Mouse (Mus musculus) fat pad, adult 2 months (tissue): Measurements from ENCODE around the gene Mr1.

Source experiments
- DNase-seq: peaks from one replicate; pipeline ENCODE4 v3.0.0-alpha.2; 2011; ENCODE audit warnings: low read depth, low spot score; ENCODE audit errors: extremely low read depth

Mr1 gene

DNA sequence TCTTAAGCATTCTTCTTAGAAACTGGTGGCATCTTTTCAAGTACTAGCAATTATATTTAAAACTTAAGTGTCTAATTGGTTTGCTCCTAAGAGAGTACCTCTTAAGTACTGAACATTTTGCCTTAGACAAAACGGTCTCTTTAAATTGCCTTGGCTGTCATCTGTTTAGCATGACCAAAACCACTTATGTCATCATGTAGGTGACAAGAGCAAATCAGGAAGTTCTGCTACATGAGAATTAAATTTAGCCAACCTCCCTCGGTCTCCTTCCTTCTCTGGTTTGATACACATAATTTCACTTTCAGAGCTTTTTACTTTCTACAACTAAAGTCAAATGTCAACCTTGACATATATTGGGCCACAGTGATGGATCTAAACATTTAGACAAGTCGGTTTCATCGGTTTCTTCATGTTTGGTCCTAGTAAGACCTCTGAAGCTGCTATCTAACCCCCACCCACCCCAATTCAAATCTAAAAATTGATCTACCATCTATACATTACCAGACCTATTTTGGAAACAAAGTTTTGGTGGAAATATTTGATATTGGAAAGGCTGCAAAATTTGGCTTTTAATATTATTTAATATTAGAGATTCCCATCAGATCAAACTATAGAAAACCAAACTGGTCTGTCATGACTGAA, 49.9 kb downstream of the Mr1 start:
- no peak for DNase-seq

DNA sequence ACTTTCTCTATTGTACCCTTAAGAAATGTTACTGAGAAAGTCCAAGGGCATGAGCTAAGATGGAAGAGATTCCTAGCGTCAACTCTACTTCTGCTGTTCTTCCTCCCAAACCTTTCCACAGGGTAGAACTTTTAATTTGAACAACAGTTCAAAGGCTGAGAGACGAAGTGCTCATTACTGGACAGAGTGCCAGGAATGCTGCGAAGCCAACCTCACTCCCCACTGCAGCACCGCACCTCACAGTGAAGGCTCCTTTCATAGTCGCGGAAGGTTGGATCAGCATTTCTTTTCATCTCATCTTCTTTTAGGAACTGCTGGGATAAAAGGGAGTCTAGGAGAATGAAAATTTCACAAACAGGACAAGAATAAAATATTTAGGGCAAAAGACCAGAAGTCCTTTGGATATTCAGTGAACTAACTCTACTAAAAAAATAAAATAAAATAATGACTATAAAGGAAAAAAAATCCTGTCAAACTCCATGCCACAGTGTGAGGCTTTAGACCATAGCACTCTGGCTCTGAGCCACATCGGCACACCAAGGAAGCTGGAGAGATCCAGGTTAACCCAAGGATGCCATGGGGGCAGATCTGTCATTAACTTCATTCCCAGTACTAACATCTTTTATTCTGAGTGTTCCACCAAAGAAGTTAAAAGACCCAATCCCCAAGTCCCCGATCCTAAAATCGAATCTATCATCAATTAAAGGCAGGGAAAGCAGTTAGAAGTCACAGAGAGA, 52.5 kb downstream of the Mr1 start:
- DNase-seq = no peak

DNA sequence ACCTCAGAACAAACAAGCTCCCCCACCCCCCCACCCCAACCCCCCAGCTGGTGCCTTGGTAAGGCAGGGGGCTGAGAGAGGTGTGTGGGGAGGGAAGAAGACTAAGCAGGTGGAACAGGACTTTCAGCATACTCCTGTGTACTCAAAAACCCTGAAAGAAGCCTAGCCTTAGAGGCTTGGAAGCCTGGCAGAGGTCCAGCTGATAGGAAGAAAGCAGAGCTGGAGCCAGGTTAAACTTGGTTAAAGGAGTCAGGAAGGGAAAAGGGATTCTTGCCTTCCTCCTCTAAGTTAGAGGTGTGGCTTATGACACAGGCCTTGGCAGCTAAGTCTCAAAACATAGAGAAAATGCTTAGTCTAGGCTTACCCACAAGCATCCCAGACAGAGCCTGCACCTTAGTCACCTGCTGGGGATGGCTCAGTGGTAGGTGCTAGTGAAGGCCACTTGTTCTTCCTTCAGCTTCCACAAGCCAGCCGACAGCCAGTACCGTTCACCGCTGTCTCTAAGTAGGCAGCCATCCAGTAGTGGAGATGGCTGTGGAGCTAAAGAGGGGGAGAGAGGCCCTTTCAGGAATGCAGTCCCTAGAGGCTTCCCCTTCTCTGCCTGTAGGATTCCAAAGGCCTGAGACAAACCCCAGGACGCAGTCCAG, 53.3 kb downstream of the Mr1 start:
- DNase-seq = no peak

DNA sequence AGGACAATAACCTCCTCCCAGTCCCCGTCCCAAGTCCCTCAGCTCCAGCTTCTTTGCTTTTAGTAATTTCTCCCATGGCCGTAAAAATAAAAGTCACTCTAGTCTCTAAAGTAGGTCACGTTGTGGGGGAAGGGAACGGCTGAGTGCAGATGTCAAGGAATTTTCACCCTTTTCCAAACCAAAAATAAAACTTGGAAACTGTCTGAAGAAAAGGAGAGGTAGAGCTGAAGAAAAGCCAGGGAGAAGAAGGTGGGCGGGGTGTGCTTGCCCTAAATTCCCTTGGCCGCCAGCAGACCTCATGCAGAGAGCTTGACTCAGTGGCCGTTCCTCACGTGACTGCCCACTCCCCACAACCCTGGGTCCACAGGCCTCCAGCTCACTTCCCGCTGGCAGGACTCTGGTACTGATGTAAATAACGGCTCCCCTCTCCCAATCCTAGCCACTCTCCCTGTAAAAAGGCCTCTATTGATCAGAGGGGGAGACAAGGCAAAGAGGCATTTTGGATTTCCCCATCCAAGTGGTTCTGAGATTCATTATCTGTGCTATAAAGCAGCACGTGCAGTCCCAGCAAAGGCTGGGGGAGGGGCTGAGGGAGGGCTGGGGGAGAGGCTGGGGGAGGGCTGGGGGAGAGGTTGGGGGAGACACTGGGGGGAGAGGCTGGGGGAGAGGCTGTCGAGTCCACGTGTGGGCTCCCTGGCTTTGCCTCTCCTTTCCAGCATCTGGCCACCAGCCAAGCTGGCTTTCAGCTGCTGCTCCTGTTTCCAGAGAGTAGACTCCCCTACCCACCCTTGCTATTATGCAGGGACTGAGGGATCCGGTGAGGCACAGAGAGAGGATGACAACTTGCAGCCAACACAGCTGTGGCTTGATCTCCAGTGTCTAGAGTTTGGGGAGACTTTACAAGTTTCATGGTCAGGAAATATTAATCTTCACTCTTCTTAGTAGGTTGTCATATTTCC, 54.5 kb downstream of the Mr1 start:
- no peak for DNase-seq

DNA sequence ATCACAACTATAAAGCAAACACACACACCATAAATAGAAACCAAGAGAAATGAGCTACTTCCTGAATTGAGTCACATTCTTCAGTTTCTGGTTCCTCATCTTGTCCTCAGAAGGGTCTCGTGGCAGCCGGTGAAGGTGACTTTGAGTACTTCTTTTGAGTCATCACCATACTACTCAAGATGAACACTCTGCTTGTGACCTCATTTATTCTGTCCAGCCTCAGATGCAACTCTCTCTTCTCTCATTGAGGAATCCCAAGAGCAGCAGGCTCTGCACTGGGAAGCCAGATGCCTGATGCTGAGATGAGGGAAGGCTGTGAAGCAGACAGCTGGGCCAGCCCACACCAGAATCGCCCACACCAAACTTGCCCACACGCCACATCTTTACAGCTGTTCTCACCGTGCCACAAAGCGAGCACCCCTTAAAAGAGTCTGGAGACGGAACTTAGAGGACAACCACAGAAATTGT, 55.2 kb downstream of the Mr1 start:
- DNase-seq = no peak

DNA sequence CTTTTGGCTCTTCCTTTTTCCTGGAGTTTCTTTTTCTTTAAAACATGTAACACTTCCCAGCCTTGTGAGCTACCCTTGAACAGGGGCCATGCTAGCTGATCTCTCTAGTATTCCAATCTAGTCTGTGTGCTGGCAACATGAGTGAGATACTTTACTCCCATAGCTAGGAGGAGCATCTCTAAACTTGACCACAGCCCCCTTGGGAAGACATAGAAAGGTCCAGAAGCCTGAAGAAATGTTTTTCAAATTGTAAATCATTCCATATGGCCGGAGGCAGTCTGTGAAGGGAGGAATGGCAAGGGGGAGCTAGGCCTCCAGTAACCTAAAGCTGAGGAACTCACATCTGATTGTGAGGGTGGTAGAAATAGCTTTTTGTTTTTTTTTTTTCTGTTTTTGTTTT, 55.9 kb downstream of the Mr1 start:
- DNase-seq = no peak

DNA sequence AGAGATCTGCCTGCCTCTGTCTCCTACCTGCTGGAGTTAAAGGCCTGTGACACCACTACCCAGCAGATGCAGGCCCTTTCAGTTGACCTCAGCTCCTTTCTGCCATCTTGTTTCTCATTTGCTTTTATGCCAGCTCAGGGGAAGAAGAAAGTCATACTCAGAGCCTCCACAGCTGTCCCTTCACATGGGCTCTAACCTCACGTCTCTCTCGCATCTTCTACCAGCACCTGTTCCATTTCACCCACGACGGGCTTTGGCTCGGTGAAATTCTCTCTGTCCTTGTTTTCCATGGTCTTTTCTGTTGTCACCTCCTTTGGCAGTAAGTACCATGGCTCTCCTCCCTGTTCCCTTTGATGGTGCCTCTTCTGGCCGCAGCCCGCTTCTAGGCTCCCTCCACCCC, 56.3 kb downstream of the Mr1 start:
- no peak for DNase-seq

DNA sequence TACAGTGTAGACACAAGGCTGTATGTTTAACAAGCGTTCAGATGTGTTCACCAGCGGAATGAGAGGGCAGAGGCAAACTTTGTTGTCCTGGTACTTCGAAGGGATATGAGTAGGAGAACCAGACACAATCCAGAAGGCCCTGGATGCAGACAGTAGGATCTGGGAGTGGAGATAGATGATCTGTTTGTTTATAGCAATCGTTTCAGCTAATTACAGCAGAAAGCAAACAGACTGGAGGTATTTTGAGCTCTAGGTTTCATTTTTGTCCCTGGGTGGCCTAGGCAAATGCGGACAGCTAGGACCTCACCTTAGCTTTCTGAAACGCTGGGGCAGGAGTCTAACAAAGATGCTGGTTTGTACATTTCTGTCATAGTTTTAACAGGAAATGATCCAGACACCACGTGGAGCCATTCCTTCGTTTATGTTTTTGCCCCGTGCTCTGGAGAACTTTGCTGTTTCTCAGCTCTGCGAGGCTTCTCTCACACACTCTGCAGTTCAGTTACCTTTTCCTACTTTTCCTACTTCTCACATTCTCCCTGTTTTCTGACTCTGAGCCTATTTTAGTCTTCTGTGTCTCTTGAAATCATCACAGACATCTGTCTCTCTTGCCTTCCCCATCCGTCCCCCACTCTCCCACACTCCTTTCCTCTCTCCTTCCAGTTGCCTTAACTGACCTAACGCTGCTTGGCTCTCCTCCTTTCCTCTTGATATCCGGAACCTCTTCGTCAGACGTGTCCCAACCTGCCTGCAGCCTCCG, 57.6 kb downstream of the Mr1 start:
- no peak for DNase-seq

DNA sequence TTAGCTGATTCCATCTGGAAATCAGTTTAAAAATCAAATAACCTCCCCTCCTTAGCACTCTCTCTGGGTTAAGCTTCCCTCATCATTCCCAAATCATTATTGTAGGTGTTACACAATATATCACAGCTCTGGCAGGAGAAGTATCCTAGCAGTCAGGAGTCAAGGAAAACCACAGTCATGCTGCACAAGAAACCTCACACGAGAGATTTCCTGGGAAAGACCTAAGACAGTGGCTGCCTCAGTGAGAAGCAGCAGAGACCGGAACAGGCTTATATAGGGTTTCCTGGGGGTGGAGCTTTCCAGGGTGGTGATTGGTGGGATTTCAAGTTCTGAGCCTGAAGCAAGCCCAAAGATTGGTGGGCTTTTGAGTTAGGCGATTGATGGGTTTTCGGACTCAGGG, 58.6 kb downstream of the Mr1 start:
- DNase-seq = no peak

DNA sequence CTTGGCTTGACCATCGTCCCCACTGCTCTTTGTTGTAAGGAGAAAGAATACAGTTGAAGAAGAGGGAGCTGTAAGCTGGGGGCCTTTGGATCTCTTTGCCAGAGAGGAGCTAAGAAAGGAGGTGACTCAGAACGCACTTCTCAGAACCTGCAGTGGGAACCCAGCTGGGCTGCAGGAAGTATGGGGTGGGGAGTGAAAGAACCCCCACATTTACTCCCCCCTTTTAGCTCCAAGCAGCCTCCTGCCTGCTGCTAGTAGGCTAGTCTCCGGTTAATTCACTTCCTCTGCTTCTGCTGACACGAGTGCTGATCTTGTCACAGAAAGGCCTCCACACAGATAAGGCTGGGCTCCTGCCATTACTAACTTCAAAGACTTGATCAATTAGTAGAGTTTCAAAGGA, 59.7 kb downstream of the Mr1 start:
- no peak for DNase-seq

DNA sequence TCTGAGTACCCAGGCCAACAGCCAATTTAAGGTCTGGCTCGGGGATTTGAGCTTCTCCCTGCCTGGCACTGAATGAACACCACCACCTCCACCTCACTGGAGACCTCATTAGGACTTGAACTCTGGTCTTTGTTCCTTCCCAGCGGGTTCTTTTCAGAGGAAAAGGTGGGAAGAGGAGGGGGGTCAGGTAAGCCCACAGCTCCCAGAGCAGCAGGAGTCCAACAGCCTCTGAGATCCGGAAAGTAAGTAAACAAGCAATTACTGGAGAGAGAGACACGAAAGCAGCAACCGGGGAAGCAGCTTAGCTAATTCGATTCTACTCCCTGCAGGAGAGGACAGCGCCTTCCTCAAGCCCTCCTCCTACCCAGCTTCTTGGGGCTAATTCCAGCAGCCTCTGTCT, 60.2 kb downstream of the Mr1 start:
- DNase-seq = no peak

DNA sequence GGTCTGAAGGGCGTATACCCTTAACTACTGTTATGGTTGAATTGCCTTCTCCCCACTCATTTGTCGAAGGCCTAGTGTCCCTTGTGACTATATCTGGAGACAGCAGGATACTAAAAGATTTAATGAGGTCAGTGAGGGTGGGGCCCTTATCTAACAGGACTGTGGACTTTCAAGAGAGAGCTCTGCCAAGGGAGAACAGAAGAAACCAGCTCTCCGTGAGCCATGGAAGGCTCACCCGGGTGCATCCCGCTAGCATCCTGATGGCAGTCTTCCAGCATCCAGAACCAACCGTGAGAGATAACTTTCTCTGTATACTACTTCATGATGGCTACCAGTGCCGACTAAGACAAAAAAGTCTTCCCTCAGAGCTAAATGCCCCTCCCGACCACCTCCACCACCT, 61.8 kb downstream of the Mr1 start:
- no peak for DNase-seq

DNA sequence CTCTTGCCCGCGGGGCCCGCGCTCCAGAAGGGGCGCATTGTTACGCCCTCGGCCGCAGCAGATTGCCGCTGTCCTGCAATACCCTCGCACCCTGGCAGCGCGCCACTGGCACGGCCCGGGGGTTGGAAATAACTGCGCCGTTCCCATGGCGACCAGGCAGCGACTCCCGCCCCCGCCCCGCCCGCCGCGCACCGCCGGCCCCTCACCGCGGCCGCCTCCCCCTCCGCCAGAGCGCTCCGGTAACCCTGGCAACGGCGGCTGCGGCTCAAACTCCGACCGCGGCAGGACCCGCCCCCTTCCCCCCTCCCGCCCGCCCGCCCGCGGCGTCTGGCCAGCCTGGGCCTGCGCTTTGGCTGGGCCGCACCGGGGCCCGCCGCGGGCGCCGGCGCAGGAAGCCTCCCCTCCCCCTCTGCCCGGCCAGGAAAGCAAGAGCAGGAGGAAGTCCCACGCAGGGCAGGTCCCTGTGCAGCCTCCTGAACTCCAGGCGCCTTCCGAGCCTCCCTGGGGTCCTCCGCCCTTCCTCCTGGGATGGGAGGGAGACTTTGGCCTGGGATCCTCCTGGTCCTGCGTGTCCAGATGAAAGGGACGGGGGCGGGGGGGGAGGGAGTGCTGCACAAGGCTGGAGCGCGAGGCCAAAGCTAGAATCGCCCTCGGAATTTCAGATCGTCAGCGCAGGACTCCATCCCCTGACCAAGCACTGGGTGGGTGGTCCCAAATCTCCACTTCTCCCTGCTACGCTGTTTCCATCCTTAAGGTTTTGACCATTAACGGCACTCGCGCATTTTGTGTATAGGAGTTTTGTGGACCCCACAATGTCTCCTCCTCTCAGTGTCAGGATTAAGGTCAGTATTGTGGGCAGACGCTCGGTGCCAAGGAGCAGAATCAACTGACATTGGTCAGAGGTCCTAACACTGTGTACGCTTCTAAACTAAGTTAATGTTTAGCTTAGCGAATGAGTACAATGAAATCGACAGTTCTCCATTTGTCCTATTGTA, 63.0 kb downstream of the Mr1 start:
- no peak for DNase-seq

DNA sequence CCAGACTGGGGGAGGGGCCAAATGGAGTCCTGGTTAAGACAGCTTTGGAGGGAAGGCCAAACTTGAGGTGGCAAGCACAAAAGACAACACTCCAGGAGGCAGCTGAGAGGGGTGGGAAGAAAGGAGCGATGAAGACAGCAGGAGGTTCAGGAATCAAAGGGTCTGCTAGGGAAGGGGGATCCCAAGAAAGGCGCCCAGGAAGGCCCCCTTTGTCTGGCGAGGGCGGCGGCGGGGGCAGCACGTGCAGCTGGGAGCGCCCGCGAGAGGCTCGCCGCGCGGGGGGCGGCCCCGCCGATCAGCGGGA, 63.7 kb downstream of the Mr1 start:
- DNase-seq = no peak

DNA sequence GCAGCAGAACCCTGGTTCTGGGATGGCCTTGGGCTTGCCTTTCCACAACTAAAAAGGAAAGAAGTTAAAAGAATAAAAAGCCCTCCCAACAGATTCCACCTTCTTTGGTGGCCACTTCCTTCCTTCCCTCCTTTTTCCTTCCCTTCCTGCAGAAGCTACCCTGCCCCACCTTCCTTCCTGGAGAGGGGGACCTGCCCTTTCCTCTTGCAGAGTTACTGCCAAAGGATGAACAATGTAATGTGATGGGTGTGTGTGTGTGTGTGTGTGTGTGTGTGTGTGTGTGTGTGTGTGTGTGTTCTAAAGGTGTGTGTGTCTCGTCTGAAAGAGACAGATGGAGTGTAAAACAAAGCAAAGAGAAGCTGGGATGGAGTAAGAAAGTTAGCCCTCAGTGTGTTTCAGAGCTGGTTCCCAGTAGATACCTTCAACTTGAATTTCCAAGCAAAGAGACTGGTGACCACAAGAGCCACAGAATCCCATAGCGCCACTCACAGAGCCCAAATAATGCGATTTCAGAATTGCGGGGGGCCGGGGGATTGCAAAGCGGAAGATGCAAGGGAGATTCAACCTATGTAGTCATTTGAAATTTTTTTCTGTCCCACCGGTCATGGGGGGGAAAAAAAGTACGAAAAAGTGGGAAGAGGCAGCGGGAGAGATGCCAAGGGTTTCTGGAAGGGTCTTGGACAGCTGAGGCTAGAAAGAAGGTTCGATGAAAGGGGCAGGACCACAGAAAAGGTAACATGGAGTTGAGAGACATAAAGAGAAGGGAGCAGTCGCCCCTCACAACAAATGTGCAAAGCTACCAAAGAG, 64.3 kb downstream of the Mr1 start:
- no peak for DNase-seq

DNA sequence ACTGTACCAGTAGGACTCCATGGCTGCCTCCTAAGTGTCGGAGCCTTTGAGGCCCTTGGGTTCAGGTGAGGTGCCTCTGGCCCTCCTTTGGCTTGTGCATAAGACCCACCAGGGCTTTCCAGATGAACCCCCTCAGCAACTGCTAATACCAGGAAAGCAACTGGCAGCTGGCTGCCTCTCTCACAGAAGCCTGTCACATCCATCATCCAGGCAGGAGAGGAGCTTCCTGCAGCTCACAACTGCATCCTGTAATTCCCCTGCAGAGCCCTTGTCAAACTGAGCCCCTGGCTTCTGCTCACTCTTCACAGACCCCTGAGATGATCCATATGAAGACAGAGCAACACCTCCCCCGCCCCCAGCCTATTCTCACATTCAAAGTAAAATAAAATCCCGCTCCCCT, 68.9 kb downstream of the Mr1 start:
- DNase-seq = no peak
